Mouse (Mus musculus): ENCODE measurements at regions not wholly inside any gene's neighbourhood (a gene's known extent, or its start where the extent isn't known, plus 50 kb on each side); places are given as distances from the start of the nearest gene placed in this dataset.

GRCm38 (mm10) chr2:19714025-19714424, 56.5 kb downstream of the Otud1 start:
- H3K27ac ChIP-seq = no peak overlapping the region
- peaks cover 4% of the 10 kb centered on the region for H3K4me1 ChIP-seq
- 0 out of 2 replicates have a peak, but pooled peaks cover 3% of the 10 kb centered on the region for H3K27me3 ChIP-seq
- no peak for ATAC-seq (ENCODE audit: insufficient number of reproducible peaks, low FRiP score, low TSS enrichment, low read depth)
- H3K9me3 ChIP-seq = no peaks in the 10 kb centered on the region
- WGBS = 68% methylated on average over 3 of the region's 3 CpGs
- H3K4me2 ChIP-seq = no peak overlapping the region
- no peaks in the 10 kb centered on the region for H3K36me3 ChIP-seq
- no peak overlapping the region for H3K9ac ChIP-seq
- no peak overlapping the region for H3K4me3 ChIP-seq

GRCm38 (mm10) chr2:19715564-19716238, 58.1 kb downstream of the Otud1 start:
- no peak overlapping the region for H3K9ac ChIP-seq
- 11% methylated on average over 11 of the region's 11 CpGs for WGBS
- peak overlapping the region; percentile 39 for H3K4me2 ChIP-seq
- H3K4me3 ChIP-seq = peak overlapping the region; percentile 19
- H3K9me3 ChIP-seq = no peaks in the 10 kb centered on the region
- H3K27me3 ChIP-seq = 0 out of 2 replicates have a peak, but pooled peaks cover 3% of the 10 kb centered on the region
- ATAC-seq (ENCODE audit: insufficient number of reproducible peaks, low FRiP score, low TSS enrichment, low read depth) = no peak
- no peaks in the 10 kb centered on the region for H3K36me3 ChIP-seq
- H3K27ac ChIP-seq = no peak overlapping the region
- H3K4me1 ChIP-seq = peaks cover 4% of the 10 kb centered on the region

- Histone ChIP-seq H3K9ac (no peak overlapping the region), H3K4me1 (peaks cover 4% of the 10 kb centered on the region), H3K27ac (no peak overlapping the region), H3K4me3 (no peak overlapping the region), H3K4me2 (no peak overlapping the region), H3K27me3 (0 out of 2 replicates have a peak, but pooled peaks cover 3% of the 10 kb centered on the region), H3K36me3 (no peaks in the 10 kb centered on the region), H3K9me3 (no peaks in the 10 kb centered on the region)
- ATAC-seq (ENCODE audit: insufficient number of reproducible peaks, low FRiP score, low TSS enrichment, low read depth) = no peak
- 87% methylated on average over 5 of the region's 5 CpGs for WGBS
These were observed 58.8 kb downstream of the Otud1 start for GRCm38 (mm10) chr2:19716388-19716787.

- no peaks in the 10 kb centered on the region for H3K27me3 ChIP-seq
- H3K4me3 ChIP-seq = no peak overlapping the region
- no peaks in the 10 kb centered on the region for H3K36me3 ChIP-seq
- no peak for ATAC-seq (ENCODE audit: insufficient number of reproducible peaks, low FRiP score, low TSS enrichment, low read depth)
- 83% methylated on average over 6 of the region's 6 CpGs for WGBS
- H3K9ac ChIP-seq = no peak overlapping the region
- H3K9me3 ChIP-seq = no peaks in the 10 kb centered on the region
- H3K4me2 ChIP-seq = no peak overlapping the region
- no peaks in the 10 kb centered on the region for H3K4me1 ChIP-seq
- no peak overlapping the region for H3K27ac ChIP-seq
These were observed 68.5 kb downstream of the Otud1 start for GRCm38 (mm10) chr2:19726085-19726484.

GRCm38 (mm10) chr2:19726904-19727303, 69.4 kb downstream of the Otud1 start:
- Histone ChIP-seq H3K27ac (no peak overlapping the region), H3K4me3 (no peak overlapping the region), H3K9ac (no peak overlapping the region), H3K36me3 (no peaks in the 10 kb centered on the region), H3K27me3 (no peaks in the 10 kb centered on the region), H3K4me2 (no peak overlapping the region), H3K9me3 (no peaks in the 10 kb centered on the region), H3K4me1 (no peaks in the 10 kb centered on the region)
- WGBS = 18% methylated on average over 9 of the region's 9 CpGs
- ATAC-seq (ENCODE audit: insufficient number of reproducible peaks, low FRiP score, low TSS enrichment, low read depth) = no peak

- Histone ChIP-seq H3K4me1 (no peaks in the 10 kb centered on the region), H3K27ac (no peak overlapping the region), H3K36me3 (no peaks in the 10 kb centered on the region), H3K4me2 (no peak overlapping the region), H3K9me3 (no peaks in the 10 kb centered on the region), H3K4me3 (no peak overlapping the region), H3K9ac (no peak overlapping the region), H3K27me3 (no peaks in the 10 kb centered on the region)
- 46% methylated on average over 12 of the region's 12 CpGs for WGBS
- ATAC-seq (ENCODE audit: insufficient number of reproducible peaks, low FRiP score, low TSS enrichment, low read depth) = no peak
These were observed 75.6 kb downstream of the Otud1 start for GRCm38 (mm10) chr2:19732922-19733859.

- Histone ChIP-seq H3K9ac (no peak overlapping the region), H3K4me3 (no peak overlapping the region), H3K27ac (no peak overlapping the region), H3K9me3 (no peaks in the 10 kb centered on the region), H3K4me2 (no peak overlapping the region), H3K4me1 (no peaks in the 10 kb centered on the region), H3K27me3 (no peaks in the 10 kb centered on the region), H3K36me3 (no peaks in the 10 kb centered on the region)
- WGBS = 63% methylated on average over 12 of the region's 12 CpGs
- ATAC-seq (ENCODE audit: insufficient number of reproducible peaks, low FRiP score, low TSS enrichment, low read depth) = no peak
These were observed 76.8 kb downstream of the Otud1 start for GRCm38 (mm10) chr2:19734164-19734870.

- no peaks in the 10 kb centered on the region for H3K36me3 ChIP-seq
- no peaks in the 10 kb centered on the region for H3K4me1 ChIP-seq
- no peak overlapping the region for H3K4me2 ChIP-seq
- ATAC-seq (ENCODE audit: insufficient number of reproducible peaks, low FRiP score, low TSS enrichment, low read depth) = no peak
- H3K27me3 ChIP-seq = no peaks in the 10 kb centered on the region
- no peak overlapping the region for H3K9ac ChIP-seq
- H3K4me3 ChIP-seq = no peak overlapping the region
- H3K27ac ChIP-seq = no peak overlapping the region
- no peaks in the 10 kb centered on the region for H3K9me3 ChIP-seq
These were observed 84.0 kb downstream of the Otud1 start for GRCm38 (mm10) chr2:19741508-19741907.

GRCm38 (mm10) chr2:19743467-19743866, 85.9 kb downstream of the Otud1 start:
- Histone ChIP-seq H3K9ac (no peak overlapping the region), H3K27ac (no peak overlapping the region), H3K36me3 (no peaks in the 10 kb centered on the region), H3K27me3 (no peaks in the 10 kb centered on the region), H3K4me2 (no peak overlapping the region), H3K4me3 (no peak overlapping the region), H3K9me3 (no peaks in the 10 kb centered on the region), H3K4me1 (no peaks in the 10 kb centered on the region)
- ATAC-seq (ENCODE audit: insufficient number of reproducible peaks, low FRiP score, low TSS enrichment, low read depth) = no peak
- WGBS = 53% methylated on average over 4 of the region's 4 CpGs

- H3K4me1 ChIP-seq = no peaks in the 10 kb centered on the region
- 95% methylated on average over 2 of the region's 2 CpGs for WGBS
These were observed 87.6 kb downstream of the Otud1 start for GRCm38 (mm10) chr2:19744986-19745660.

GRCm38 (mm10) chr2:19752753-19753152, 95.2 kb downstream of the Otud1 start:
- no peaks in the 10 kb centered on the region for H3K36me3 ChIP-seq
- no peak overlapping the region for H3K4me3 ChIP-seq

More at GRCm38 (mm10) chr2:19744986-19745660, 87.6 kb downstream of the Otud1 start:
- Histone ChIP-seq H3K36me3 (no peaks in the 10 kb centered on the region), H3K27me3 (no peaks in the 10 kb centered on the region), H3K4me2 (no peak overlapping the region), H3K4me3 (no peak overlapping the region), H3K9me3 (no peaks in the 10 kb centered on the region), H3K27ac (no peak overlapping the region), H3K9ac (no peak overlapping the region)
- no peak for ATAC-seq (ENCODE audit: insufficient number of reproducible peaks, low FRiP score, low TSS enrichment, low read depth)

More at GRCm38 (mm10) chr2:19752753-19753152, 95.2 kb downstream of the Otud1 start:
- 90% methylated on average over 11 of the region's 11 CpGs for WGBS
- Histone ChIP-seq H3K27me3 (no peaks in the 10 kb centered on the region), H3K9ac (no peak overlapping the region), H3K9me3 (no peaks in the 10 kb centered on the region), H3K4me1 (no peaks in the 10 kb centered on the region), H3K27ac (no peak overlapping the region), H3K4me2 (no peak overlapping the region)
- no peak for ATAC-seq (ENCODE audit: insufficient number of reproducible peaks, low FRiP score, low TSS enrichment, low read depth)
